Mouse (Mus musculus): ENCODE data around the gene Eef1akmt4. TPM values are rescaled to one million over a fixed set of nuclear protein-coding genes. Genes with fewer than 3 reads are reported as not detected.

The Eef1akmt4 gene
- total RNA-seq (2021) = 1 to 10 TPM; 5.7 to 7.7 TPM
- polyA plus RNA-seq (2012; rRNA removed) = 9.1 and 12.8 TPM in 2 replicates
- long read RNA-seq, partial matches to known transcripts = 0 of 3 reads
- long read RNA-seq, other reads (novel, unspliced or antisense) = 1 of 3 reads

GRCm38 (mm10) chr16:20611357-20612227 is at the start of gene Eef1akmt4, which contains the start of the genes Gm49333 and Alg3:
Eef1akmt4 (plus strand) TSS chr16:20611593.
Gm49333 (plus strand) TSS chr16:20611610.
Alg3 (minus strand) TSS chr16:20611735.
- Histone ChIP-seq H3K36me3 (ENCODE audit: control insufficient read depth, insufficient read depth, low read length) (no peaks in the 10 kb centered on the region), H3K27ac (peak within 1 kb of the TSS; percentile 74), H3K27me3 (ENCODE audit: control insufficient read depth, insufficient read depth, low read length) (no peaks in the 10 kb centered on the region), H3K4me1 (ENCODE audit: control insufficient read depth, insufficient read depth, low read length) (peaks cover 1% of the 10 kb centered on the region), H3K9ac (ENCODE audit: low read depth, low read length) (peak within 1 kb of the TSS; percentile 92), H3K79me2 (replicated peaks; ENCODE audit: control insufficient read depth, insufficient read depth, low read length) (no peaks in the 10 kb centered on the region), H3K4me3 (peak within 1 kb of the TSS; percentile 61)
- 2% methylated on average over 41 of the region's 41 CpGs for WGBS
- peak; percentile 88 to 93 for DNase-seq
- intact Hi-C loops (cut with DNase I) = loop anchor here (1.0 to 5.0 kb wide), 4 partner anchors 9 to 113 kb away; partner anchors contain the start of genes Abcf3, Dvl3 and Eif2b5
- TF ChIP-seq EP300 (IDR thresholded peaks at IDR 0.05; ENCODE audit: insufficient read depth, low read depth, low read length) = no peak
- TF ChIP-seq POLR2A (IDR thresholded peaks at IDR 0.05; ENCODE audit: insufficient read depth, low read depth, low read length) = peak; percentile 51
- peak; percentile 25; the same call in 1 of the 2 replicates for TF ChIP-seq CTCF (IDR thresholded peaks at IDR 0.05)

DNA sequence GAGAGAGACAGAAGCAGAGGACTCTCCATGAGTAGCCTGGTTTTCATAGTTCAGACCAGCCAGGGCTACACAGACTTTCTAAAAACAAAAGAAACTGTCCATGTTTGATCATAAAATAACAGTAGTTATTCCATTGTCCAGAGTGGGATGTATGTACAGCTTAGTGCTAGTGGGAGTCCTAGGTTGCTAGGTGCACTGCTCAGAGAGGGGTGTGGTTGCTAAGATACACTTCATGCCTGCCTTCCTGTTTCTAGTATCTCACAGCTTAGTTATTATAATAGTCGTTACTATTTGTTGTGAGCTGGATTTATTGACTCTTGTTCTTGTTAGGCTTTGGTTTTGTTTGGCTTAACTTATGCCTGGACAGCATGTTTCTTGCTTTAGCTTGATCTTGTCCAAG is 46.3 kb upstream of the Eef1akmt4 start:
- no peak for TF ChIP-seq CTCF (IDR thresholded peaks at IDR 0.05)
- TF ChIP-seq EP300 (IDR thresholded peaks at IDR 0.05; ENCODE audit: insufficient read depth, low read depth, low read length) = no peak
- no peak for TF ChIP-seq POLR2A (IDR thresholded peaks at IDR 0.05; ENCODE audit: insufficient read depth, low read depth, low read length)

GRCm38 (mm10) chr16:20589366-20589938 is 21.9 kb upstream of the Eef1akmt4 start, which contains the start of gene Vwa5b2:
Vwa5b2 (plus strand) TSS chr16:20589471.
- DNase-seq = no peak
- no peaks in the 10 kb centered on the region for H3K79me2 ChIP-seq (replicated peaks; ENCODE audit: control insufficient read depth, insufficient read depth, low read length)
- TF ChIP-seq CTCF (IDR thresholded peaks at IDR 0.05) = no peak
- TF ChIP-seq POLR2A (IDR thresholded peaks at IDR 0.05; ENCODE audit: insufficient read depth, low read depth, low read length) = no peak
- no peak for TF ChIP-seq EP300 (IDR thresholded peaks at IDR 0.05; ENCODE audit: insufficient read depth, low read depth, low read length)
- 3% methylated on average over 24 of the region's 24 CpGs for WGBS
- H3K27me3 ChIP-seq (ENCODE audit: control insufficient read depth, insufficient read depth, low read length) = peaks cover 22% of the 10 kb centered on the region
- H3K4me3 ChIP-seq = peak within 1 kb of the TSS; percentile 28
- no peaks in the 10 kb centered on the region for H3K36me3 ChIP-seq (ENCODE audit: control insufficient read depth, insufficient read depth, low read length)
- H3K4me1 ChIP-seq (ENCODE audit: control insufficient read depth, insufficient read depth, low read length) = no peaks in the 10 kb centered on the region
- intact Hi-C loops (cut with DNase I) = no loop called here
- no peak within 1 kb of the TSS for H3K9ac ChIP-seq (ENCODE audit: low read depth, low read length)
- no peak within 1 kb of the TSS for H3K27ac ChIP-seq

More for the DNA sequence above, 46.3 kb upstream of the Eef1akmt4 start:
- WGBS = 60% methylated on average over 1 of the region's 1 CpGs
- Histone ChIP-seq H3K4me1 (ENCODE audit: control insufficient read depth, insufficient read depth, low read length) (no peaks in the 10 kb centered on the region), H3K27ac (no peak overlapping the region), H3K9ac (ENCODE audit: low read depth, low read length) (no peak overlapping the region), H3K79me2 (replicated peaks; ENCODE audit: control insufficient read depth, insufficient read depth, low read length) (no peaks in the 10 kb centered on the region), H3K4me3 (no peak overlapping the region), H3K36me3 (ENCODE audit: control insufficient read depth, insufficient read depth, low read length) (no peaks in the 10 kb centered on the region), H3K27me3 (ENCODE audit: control insufficient read depth, insufficient read depth, low read length) (no peaks in the 10 kb centered on the region)
- intact Hi-C loops (cut with DNase I) = no loop called here
- no peak for DNase-seq

- 1% methylated on average over 36 of the region's 39 CpGs for WGBS
- Histone ChIP-seq H3K27ac (no peak overlapping the region), H3K79me2 (replicated peaks; ENCODE audit: control insufficient read depth, insufficient read depth, low read length) (no peaks in the 10 kb centered on the region), H3K9ac (ENCODE audit: low read depth, low read length) (no peak overlapping the region), H3K27me3 (ENCODE audit: control insufficient read depth, insufficient read depth, low read length) (peaks cover 22% of the 10 kb centered on the region), H3K36me3 (ENCODE audit: control insufficient read depth, insufficient read depth, low read length) (no peaks in the 10 kb centered on the region), H3K4me1 (ENCODE audit: control insufficient read depth, insufficient read depth, low read length) (no peaks in the 10 kb centered on the region), H3K4me3 (peak overlapping the region; percentile 28)
- no peak for TF ChIP-seq EP300 (IDR thresholded peaks at IDR 0.05; ENCODE audit: insufficient read depth, low read depth, low read length)
- no peak for TF ChIP-seq CTCF (IDR thresholded peaks at IDR 0.05)
- TF ChIP-seq POLR2A (IDR thresholded peaks at IDR 0.05; ENCODE audit: insufficient read depth, low read depth, low read length) = no peak
- peak in 1 of 2 experiments; percentile 34 for DNase-seq
- intact Hi-C loops (cut with DNase I) = no loop called here
Measured at GRCm38 (mm10) chr16:20589939-20590679, 21.3 kb upstream of the Eef1akmt4 start.

DNA sequence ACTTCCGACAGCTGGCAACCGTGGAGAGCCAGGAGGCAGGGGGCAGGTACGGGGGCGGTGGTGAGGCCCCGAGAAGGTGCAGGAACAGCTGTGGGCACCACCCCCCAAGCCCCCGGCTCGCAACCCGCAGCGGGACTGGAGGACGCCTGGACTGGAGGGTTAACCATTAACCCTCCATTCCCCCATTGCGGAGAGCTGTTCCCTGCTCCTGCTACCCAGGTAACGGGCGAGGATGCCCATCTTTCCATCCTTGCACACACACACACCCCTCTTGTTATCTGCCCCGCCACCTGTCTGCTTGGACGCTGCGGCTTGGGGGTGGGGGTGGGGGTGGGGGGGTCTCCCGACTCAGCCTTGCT is 20.7 kb upstream of the Eef1akmt4 start:
- WGBS = 3% methylated on average over 17 of the region's 17 CpGs
- peaks cover 22% of the 10 kb centered on the region for H3K27me3 ChIP-seq (ENCODE audit: control insufficient read depth, insufficient read depth, low read length)
- no peak for TF ChIP-seq CTCF (IDR thresholded peaks at IDR 0.05)
- TF ChIP-seq EP300 (IDR thresholded peaks at IDR 0.05; ENCODE audit: insufficient read depth, low read depth, low read length) = no peak
- no peak for TF ChIP-seq POLR2A (IDR thresholded peaks at IDR 0.05; ENCODE audit: insufficient read depth, low read depth, low read length)
- intact Hi-C loops (cut with DNase I) = no loop called here
- H3K9ac ChIP-seq (ENCODE audit: low read depth, low read length) = no peak overlapping the region
- no peak overlapping the region for H3K4me3 ChIP-seq
- H3K4me1 ChIP-seq (ENCODE audit: control insufficient read depth, insufficient read depth, low read length) = no peaks in the 10 kb centered on the region
- no peaks in the 10 kb centered on the region for H3K36me3 ChIP-seq (ENCODE audit: control insufficient read depth, insufficient read depth, low read length)
- DNase-seq = no peak
- no peak overlapping the region for H3K27ac ChIP-seq
- no peaks in the 10 kb centered on the region for H3K79me2 ChIP-seq (replicated peaks; ENCODE audit: control insufficient read depth, insufficient read depth, low read length)
